Mouse (Mus musculus) erythroblast, embryonic 14.5 days (primary cell): ENCODE results near the gene Pik3c2g.

Experiments
- GATA1 ChIP-seq: IDR thresholded peaks from 2 replicates; pipeline ENCODE4 v1.6.1; 2012; ENCODE audit warnings: low read length, inconsistent platforms, mixed read lengths
- TAL1 ChIP-seq: IDR thresholded peaks from 3 replicates; pipeline ENCODE4 v1.6.1; 2012; ENCODE audit warnings: low read length, inconsistent platforms, mixed read lengths

- TF ChIP-seq TAL1 (no peak), GATA1 (no peak)
Measured at GRCm38 (mm10) chr6:139964895-139965294, 377.9 kb downstream of the Pik3c2g start.
